Mouse (Mus musculus) left cerebral cortex, adult 2 months (tissue): ENCODE results near the gene Fbxw28. TPM values are rescaled to one million over a fixed set of nuclear protein-coding genes. Genes with fewer than 3 reads are reported as not detected.
"Not testable (repeated sequence)": the region's sequence is repeated elsewhere in the genome, so short reads cannot be mapped to it uniquely, and the experiment has no call there.

Experiments
- DNase-seq, 2 experiments: peaks; one replicate each; pipeline ENCODE4 v3.0.0; 2021 to 2022; ENCODE audit warnings: low spot score in 2 of 2, mixed read lengths in 1 of 2; ENCODE audit errors: extremely low spot score in 1 of 2
- H3K27ac ChIP-seq: fragments of 200-600 bp; 2 replicates; pipeline ENCODE4 v1.8.1; 2022
- H3K4me3 ChIP-seq: fragments of 200-600 bp; 2 replicates; pipeline ENCODE4 v1.8.1; 2022
- intact Hi-C: fragments of 180-260 bp; cut with DNase I; formaldehyde crosslinking; loops from one replicate; pipeline ENCODE4 v1.15.1; 2025
- long read RNA-seq, 2 experiments: library from polyadenylated mRNA; stranded (forward); transcript quantifications; one replicate each; pipeline ENCODE4 v2.0.0; 2021; ENCODE audit warnings: borderline mapping rate in 2 of 2
- total RNA-seq, 2 experiments: library from RNA; stranded (reverse); gene quantifications; 2 replicates each; pipeline ENCODE4 v1.2.3; 2021

Fbxw28 gene
- not detected for total RNA-seq
- long read RNA-seq, experiment 1: 0 reads
- long read RNA-seq, experiment 2: 0 reads

DNA sequence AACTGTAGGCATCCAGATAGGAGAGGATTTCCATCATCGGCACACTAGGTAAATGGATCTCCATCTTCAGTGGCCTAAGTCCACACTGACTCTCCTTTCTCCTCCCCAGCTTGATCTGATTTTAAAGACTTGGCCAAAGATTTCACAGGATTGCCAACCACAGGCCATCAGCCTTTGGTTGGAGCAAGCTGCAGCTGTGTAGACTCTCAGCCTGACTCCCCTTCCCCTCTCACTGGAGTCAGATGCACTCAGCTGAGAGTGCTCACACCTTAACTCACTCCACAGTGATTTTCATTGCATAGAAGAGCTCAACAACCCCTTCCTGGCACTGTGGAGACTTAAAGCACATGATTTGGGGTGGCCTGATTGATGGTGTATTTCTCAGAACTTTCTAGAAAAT lies at the start of gene Fbxw28:
Gene Fbxw28 (minus strand): TSS at position 101 of the 400 bp plus-strand sequence.
- H3K4me3 ChIP-seq, DNase-seq, H3K27ac ChIP-seq, intact Hi-C loops: not testable (repeated sequence)

DNA sequence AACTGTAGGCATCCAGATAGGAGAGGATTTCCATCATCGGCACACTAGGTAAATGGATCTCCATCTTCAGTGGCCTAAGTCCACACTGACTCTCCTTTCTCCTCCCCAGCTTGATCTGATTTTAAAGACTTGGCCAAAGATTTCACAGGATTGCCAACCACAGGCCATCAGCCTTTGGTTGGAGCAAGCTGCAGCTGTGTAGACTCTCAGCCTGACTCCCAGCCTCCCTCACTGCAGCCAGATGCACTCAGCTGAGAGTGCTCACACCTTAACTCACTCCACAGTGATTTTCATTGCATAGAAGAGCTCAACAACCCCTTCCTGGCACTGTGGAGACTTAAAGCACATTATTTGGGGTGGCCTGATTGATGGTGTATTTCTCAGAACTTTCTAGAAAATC lies 51.9 kb downstream of the Fbxw28 start, which contains the start of gene Fbxw14:
Gene Fbxw14 (minus strand): TSS at position 101 of the 400 bp plus-strand sequence.
- H3K27ac ChIP-seq, DNase-seq, intact Hi-C loops, H3K4me3 ChIP-seq: not testable (repeated sequence)

Other genes with a start within 250 kb of the Fbxw28 start
- 10 to 100 TPM; 65.0 to 70.5 TPM for gene Plxnb1, start 244.3 kb downstream of the Fbxw28 start, total RNA-seq
- not detected for gene Fbxw21, start 177.6 kb downstream of the Fbxw28 start, total RNA-seq
- gene Fbxw13, start 143.7 kb downstream of the Fbxw28 start, total RNA-seq: not detected
- not detected for gene Fbxw20, start 104.9 kb downstream of the Fbxw28 start, total RNA-seq
- not detected for gene Fbxw14, start 52.0 kb downstream of the Fbxw28 start, total RNA-seq
- gene Fbxw22, start 64.6 kb upstream of the Fbxw28 start, total RNA-seq: not detected
- gene Fbxw16, start 109.5 kb upstream of the Fbxw28 start, total RNA-seq: not detected
- not detected for gene Fbxw19, start 156.2 kb upstream of the Fbxw28 start, total RNA-seq
- gene Fbxw15, start 228.6 kb upstream of the Fbxw28 start, total RNA-seq: not detected